Mouse (Mus musculus) small intestine, adult 2 months (tissue): ENCODE data around the gene Vmn1r197.
"Not testable (repeated sequence)": the region's sequence is repeated elsewhere in the genome, so short reads cannot be mapped to it uniquely, and the experiment has no call there.

Experiments used
- CTCF ChIP-seq: fragments of 200-500 bp; IDR thresholded peaks from 2 replicates; pipeline ENCODE4 v1.5.1; 2012; ENCODE audit warnings: low read depth, mild to moderate bottlenecking, control low read depth, inconsistent platforms, low read length, moderate library complexity, mixed read lengths; ENCODE audit not compliant: insufficient replicate concordance, insufficient read length; ENCODE audit errors: extremely low read depth
- POLR2A ChIP-seq: fragments of 200-500 bp; IDR thresholded peaks from 2 replicates; pipeline ENCODE4 v1.6.1; 2012; ENCODE audit warnings: low read depth, mild to moderate bottlenecking, control low read depth, inconsistent platforms, low read length, moderate library complexity

DNA sequence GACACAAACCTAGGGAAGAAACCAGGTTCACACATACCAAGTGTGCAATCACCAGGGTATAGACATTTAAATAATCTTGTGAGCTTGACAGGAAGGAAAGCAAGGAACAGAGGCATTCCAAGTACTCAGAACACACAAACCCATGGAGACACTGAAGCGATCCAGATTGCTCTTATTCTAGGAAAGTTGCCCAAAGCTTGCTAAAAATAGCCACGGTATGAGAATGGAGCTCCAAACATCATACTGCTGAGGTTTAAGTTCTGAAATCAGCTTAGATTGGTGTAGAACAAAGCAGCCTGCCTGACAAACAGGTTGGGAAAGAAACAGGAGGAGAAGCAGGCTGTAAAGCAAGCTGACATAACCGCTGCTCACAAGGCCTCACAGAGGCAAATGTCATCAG, 56.7 kb downstream of the Vmn1r197 start:
- not testable (repeated sequence) for TF ChIP-seq CTCF, POLR2A
